Mouse (Mus musculus) 3T3-L1 (cell line): Measurements from ENCODE around the gene Zfpm1.

ENCODE experiments used
- DNase-seq: peaks from one replicate; pipeline ENCODE4 v3.0.0-alpha.2; 2015; ENCODE audit warnings: low read depth, low spot score

Zfpm1 gene

DNA sequence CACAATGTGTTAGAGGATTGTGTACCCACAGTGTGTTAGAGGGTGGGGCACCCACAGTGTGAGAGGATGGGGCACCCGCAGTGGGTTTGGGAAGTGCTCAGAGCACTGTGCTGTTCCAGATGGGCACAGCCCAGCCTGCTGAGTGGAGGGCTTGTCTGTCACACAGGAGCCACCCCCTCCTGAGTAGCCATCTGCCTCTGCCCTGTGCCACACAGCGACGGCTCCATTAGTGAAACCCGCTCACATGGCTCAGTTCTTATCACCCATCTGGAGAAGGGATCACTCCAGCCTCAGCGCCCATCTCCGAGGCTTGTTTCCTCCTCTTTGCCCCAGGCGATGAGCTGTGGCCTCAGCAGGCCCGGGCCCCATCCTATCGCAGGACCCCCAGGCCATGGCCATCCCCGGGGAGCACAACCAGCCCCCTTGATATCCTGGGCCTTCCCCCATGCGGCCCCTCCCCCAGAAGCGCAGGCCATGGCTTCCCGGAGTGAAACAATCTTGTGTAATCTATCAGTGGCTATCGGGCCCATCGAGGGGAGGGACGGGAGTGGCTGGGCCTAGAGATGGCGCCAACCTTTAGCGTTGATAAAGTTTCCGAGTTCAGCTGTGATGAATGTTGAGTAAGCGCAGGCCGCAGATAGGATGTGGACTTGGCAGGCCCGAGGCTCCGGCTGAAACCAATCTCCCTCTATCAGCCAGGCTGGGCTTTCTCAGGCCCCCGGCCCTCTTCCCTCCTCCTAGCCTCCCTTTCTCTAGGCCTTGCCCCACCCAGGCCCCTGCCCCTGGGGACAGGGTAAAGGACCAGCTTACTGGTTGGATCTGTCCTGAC lies 14.4 kb downstream of the Zfpm1 start:
- peak; percentile 71 for DNase-seq

DNA sequence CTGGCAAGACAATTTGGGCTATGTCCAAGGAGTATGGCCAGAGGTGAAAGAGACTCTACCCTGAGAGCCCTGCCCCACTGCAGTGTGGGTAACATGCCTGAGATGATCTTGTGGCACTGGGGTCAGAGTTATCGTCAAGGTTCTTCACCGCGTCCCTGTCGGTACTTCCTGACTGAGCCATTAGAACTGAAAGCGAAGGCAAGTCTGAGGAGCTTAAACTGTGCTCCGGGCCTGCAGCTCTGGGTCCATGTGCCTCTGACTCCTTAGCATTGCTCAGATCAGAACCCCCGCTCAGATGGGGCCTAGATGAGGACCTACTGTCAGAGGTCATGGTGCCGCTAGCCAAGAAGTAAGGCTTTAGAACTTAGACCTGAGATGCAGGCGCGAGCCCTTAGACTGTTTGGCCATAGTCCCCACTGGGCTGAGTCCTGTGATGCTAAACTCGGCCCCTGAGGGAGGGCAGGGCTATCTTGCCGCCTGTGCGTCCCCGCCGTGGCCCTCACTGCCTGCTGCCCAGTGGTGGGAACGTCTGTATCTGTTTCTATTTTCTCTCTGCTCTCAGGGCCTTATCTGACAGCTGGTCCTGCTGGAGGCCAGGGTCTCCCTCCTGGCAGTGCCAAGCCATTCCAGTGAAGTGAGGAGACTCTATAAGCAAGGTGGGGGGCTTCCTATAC lies 17.8 kb downstream of the Zfpm1 start:
- DNase-seq: no peak

DNA sequence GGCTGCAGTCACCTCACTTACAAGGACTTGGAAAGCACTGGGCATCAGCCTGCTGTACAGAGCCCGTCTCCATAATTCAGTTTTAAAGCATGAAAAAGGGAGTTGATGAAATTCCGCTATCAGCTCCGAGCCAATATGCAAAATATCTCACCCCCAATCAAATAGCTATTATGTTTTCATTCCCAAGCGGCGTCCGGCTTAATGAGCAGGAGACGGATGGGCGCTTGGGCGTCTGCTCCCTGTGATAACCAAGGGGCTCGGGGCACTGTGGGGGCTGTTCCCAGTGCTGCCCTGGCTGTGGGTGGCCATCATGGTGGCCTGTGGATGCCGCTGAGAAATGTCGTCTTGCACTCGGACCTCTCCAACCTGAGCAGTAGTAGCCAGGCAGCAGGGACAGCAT lies 19.1 kb downstream of the Zfpm1 start:
- DNase-seq: no peak

DNA sequence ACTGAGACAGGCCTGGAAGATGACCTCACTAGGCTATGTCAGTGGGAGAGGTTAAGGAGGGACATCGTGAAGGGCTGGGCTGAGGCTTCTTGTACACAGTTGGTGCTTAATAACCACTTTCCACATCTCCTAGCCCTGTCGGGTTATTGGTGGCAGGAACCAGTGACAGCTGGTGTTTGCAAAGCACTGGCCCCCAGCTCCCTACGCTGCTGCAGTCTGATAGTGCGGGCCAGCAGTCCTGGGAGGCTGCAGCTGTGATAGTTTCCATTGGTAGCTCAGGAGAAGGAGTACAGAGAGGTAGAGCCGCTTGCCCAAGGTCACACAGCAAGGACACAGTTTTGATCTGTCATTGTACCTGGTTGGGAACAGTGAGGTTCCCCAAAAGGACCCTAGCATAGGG lies 19.9 kb downstream of the Zfpm1 start:
- no peak for DNase-seq

DNA sequence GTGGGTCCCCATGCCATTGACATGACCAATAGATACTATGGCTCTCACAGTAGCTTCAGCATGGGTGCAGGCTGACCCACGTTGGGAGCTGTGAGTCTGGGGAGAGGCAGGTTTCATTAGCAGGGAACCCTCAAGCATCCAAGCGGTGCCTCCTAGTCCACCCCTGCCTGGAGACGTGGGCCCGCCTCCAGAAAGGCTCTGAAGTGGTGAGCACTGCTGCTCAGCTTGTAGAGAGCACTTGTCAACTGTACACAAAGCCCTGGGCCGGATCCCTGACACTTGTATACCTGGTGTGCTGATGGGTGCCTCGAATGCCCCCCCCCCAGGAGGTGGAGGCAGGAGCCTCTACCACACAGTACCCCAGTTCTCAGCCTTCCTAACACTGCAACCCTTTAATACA lies 21.5 kb downstream of the Zfpm1 start:
- DNase-seq: no peak

DNA sequence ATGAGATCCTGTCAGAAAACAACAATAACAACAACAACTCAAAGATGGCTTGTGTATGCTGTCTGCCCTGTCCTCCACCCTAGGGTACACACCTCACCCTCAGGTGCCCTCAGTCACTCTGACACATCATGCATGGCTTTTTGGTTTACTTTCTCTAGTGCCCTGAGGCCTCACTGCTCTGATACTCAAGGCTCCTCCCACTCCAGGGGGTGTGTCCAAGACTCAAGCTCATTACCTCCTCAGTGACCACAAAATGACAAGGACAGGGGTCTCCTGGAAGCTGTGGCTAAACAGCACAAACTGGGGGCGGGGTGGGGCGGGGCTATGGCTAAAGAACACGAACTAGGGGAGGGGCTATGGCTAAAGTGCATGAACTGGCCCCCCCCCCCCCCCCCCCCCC lies 22.1 kb downstream of the Zfpm1 start:
- DNase-seq: no peak

DNA sequence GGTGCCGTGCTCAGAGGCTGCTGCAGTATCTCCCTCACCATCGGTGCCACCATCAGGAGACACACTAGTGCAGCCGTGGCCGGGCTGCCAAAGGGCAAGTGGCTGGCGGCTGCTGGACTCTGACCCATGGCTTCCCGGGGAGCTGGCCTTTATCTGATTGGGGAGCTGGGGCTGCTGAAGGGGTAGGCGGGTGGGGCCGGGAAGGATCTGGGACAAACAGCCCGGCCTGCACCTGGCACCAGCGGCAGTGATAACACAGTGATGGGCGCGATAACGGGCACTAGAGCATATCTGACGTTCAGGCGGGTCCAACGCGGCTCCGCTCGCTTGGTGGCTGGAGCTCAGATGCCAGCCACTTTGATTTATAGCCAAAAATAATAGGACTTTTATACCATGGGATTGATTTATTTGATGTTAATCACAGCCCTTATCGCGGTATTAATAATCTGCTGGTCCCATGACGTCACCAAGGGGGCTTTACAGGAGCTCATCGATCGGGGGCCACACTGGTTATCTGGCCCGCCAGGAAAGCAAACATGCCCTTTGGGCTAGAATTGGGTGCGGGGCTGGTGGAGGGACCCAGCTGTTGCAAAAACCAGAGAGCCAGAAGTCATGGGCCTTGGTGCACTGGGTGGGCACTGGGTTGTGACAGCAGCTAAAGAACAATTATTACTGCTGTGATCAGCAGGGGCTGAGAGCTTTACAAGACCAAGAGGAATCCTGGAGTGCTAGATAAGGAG lies 24.9 kb downstream of the Zfpm1 start:
- DNase-seq: no peak

DNA sequence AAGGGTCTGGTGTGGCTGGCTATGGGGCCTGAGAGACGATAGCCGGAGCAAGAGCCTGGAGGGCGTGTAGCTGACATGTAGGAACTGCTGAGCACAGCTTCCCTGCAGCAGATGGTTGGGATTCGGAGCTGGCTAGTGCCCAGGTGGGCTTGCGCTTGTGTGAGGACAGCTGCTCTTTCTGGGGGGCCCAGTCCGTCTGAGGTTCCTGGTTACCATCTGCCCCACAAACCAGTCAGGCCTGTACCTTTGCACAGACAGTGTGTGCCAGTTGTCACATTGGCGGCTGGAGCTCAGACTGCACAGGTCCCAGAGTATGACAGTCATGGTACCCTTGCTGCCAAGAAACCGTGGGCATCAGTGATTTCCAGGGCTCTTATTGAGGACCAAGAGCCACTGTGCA lies 25.9 kb downstream of the Zfpm1 start:
- DNase-seq: no peak

DNA sequence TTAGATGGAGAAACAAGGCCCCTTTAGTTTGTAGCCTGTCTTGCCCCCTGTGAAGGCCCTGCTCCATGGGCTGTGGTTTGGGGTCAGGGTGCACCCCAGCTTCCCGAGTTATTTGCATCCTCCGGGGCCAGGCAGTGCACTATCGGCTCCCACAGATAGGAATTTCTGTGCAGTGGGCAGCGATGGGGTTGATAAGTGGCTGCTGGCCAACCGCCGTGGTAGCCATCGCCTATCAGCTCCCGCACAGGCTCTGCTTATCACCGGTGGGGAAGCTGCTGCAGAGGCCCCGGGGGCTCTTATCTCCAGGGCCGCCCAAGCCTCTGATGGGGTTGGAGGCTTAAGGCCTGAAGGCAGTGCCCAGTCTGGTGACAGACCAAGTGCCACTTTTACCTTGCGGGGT lies 27.3 kb downstream of the Zfpm1 start:
- DNase-seq: no peak

DNA sequence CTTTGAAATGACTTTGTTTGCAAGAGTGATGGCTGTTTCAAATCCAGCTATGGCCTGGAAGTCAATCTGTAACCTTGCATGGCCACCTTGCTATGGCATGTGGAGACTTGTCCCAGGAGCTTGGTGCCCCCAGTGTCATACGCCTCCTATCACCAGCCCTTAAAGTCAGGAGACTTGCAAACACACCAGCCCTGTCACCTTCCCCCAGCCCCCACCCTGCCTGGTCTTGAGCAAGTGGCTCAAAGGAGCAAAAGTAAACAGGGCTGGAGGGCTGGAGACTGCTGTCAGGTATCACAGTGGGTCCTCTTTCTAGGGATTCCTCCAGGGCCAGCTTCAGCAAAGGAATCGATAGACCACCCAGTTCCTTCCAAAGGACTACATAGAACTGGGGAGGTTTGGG lies 29.2 kb downstream of the Zfpm1 start:
- no peak for DNase-seq

DNA sequence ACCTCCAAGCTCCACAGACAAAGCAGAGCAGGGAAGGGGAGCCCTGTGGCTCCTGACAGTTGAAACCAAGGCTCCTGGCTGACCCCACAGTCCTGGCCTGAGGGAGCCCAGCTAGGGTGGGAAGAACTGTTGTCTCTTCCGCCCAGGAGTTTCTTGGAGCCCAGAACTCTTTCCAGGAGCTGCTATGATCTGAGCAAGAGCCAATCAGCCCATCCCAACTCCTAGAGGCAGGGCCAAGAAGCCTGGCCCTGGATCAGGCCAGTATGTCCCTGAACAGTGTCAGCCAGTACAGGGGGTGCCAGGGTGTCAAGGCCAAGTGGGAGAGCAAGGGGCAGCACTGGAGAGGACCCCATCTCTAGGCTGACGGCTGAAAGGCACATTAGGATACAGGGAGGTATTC lies 30.6 kb downstream of the Zfpm1 start:
- no peak for DNase-seq

DNA sequence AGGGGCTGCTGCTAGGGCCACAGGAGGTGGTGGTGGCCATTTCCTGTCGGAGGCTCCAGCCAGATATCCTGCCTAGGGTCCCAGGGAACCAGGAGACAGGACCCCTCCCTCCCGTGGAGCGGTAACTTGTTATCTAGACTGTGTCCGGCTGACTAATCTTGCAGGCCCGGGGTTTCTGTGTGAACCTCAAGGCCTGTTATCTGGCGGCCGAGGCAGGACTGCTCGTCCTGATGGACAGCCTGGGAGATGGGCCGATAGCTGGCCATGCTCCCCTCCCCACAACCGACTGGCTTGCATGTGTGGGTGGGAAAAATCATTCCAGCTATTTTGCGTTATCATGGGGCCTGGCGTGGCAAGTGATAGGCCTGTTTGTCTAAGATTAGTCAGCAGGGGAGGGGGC lies 31.4 kb downstream of the Zfpm1 start:
- DNase-seq: no peak

DNA sequence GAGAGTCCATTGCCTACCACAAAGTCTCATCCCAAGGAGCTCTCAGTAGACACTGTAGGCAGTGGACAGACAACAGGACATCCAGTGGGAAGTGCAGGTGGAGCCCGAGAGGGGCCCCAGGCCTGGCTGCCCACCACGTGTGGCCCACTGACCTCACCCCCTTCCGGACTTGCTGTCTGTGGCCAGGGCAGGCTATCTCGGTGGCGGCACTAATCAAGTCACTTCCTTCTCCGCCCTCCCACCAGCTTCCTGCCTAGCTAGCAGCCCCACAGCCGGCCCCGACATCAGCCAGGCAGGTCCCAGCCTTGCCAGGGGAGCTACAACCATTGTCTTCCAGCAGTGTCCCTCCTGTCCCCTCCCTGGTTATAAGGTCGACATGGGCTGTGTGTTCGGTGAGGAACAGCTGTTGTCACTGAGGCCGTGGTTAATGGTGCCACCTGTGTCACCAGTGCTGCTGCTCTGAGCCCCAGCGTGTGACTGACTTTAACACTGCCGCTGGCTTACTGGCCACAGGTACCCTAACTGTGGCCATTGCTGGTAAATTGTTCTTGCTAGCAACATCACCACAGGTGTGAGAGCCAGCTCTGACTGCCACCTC lies 33.1 kb downstream of the Zfpm1 start:
- no peak for DNase-seq

DNA sequence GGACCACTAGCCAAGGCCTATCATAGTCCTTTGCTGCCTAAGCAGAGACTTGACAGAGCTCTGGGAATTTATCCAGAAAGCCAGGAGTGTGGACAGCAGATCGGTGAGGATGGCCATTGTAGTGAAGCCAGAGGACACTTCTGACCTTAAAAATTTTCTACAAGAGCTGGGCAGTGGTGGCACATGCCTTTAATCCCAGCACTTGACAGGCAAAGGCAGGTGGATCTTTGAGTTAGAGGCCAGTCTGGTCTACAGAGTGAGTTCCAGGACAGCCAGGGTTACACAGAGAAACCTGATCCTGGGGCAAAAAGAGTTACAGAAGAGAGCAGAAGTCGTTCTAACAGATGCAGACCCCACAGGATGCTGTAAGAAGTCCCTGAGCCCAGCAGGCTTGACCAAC lies 34.5 kb downstream of the Zfpm1 start:
- no peak for DNase-seq

DNA sequence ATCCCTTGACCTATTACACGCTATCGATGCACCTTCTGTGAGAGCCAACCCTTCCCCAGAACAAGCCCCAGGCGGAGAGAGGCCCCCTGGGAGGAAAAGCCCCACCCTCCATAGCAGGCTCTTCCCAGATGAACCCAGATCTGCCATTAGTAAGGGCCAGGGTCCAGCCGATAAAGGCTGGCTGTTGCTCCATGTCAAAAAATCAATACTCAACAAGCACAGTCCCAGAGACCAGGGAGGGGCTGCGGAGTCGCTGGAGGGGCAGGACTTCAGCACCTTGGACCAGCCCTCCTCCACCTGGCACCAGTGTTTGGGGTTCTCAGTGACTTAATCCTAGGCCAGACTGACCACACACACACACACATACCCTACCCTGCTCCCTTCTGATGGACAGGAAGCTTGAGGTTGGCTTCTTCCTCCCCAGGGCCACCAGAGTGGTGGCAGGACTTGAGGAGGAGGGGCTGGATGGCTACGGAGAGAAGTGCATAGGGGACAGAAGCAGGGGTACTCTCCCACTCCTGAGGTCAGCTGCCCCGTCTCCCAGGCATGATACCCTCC lies 36.1 kb downstream of the Zfpm1 start:
- no peak for DNase-seq

DNA sequence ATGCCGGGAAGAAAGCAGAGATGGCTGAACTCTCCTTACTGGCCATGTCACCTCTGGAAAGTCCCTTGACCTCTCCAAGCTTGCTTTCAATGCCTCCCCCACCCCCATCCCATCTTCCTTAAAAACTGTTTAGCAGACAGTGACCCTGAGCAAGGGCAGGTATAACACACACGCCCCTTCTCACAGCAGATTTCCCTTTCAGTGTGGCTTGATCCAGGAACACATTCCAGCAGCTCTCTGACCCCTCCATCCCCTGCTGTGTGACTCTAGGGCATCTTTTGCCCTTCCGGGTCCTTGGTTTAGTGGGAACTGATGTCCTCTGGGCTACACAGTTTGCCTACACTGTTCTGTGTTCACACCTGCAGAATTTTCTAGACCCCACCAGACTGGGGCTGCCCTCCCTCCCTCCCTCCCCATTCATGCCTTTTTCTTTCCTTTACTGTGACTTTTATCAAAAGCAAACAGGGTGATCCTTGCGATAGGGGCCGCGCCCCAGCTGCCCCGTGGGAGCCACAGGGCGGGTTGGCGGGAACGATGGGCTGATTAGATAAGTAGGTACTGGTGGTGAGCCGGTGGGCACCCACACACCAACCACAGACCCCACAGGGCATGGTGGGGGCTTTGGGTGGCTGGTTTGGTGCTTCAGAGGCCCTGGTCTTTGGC lies 37.2 kb downstream of the Zfpm1 start:
- no peak for DNase-seq

DNA sequence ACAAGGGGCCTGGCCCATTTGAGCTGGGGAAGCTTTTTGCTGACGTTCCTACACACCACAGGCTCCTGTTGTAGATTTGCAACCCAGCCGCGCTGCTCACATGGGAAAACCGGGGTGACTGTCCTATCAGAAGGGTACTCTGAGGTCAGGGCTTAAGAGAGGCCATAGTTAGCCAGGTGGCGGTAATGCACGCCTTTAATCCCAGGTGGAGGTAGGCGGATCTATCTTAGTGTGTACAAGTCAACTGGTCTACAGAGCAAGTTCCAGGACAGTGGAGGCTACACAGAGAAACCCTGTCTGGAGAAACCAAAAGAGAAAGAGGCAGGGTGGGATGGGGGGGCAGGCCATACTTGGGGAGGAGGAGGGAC lies 37.8 kb downstream of the Zfpm1 start:
- DNase-seq: no peak

DNA sequence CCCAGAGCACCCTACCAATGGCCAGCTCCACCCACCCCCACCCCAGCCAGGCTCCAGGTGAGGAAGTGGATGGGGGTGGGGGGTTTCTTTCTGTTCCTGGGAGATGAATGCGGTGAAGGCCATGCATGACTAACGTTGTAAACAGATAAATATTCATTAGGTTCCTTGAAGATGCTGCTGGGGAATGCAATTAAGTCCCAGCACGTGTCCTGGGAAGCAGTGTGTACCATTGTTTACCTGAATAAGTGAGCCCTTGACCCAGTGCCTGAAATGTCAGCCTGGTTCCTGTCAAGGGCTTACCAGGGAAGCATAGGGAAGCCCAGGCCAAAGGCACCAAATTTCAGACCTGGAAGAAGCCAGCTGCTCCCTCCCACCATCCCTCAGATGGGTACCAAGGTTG lies 38.6 kb downstream of the Zfpm1 start:
- DNase-seq: no peak

DNA sequence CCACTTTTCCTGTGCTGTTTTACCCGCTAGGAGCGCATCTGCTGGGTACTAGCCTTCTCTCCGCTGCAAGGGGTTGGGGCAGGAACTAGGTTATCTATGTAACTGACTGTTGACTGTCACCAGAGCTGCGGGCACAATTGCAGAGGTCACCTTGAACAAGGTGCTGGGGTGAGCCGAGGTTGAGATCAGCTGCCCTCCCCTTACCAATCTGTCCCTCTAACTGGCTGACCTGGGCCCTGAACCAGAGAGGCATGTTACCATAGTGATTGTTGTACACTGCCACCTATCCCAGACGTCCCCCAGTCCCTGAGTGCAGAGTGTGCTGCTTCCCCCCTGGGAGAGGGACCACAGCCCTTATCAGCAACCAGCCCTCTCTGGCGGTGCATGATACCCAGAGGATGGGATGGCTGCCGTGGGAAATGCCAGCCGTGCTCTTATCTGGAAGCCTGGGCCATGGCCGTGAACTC lies 39.5 kb downstream of the Zfpm1 start:
- DNase-seq: no peak

DNA sequence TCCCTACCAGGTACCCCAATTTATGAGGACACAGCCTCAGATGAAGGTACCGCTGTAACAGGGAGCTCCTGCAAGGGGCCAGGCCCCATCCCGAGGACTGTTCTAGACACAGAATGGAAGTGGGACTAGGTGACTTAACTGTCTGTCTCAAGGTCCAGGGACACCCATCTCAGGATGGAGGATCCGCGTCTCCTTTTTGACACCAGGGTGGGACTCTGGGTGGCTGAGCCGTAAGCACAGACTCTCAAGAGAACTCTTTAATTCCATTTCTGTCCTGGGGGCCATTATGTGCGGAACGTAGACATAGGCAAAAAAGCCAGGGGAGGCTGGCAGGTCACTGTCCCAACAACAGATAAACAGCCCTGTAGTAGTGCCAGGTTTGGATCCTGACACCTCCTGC lies 40.2 kb downstream of the Zfpm1 start:
- DNase-seq: no peak

DNA sequence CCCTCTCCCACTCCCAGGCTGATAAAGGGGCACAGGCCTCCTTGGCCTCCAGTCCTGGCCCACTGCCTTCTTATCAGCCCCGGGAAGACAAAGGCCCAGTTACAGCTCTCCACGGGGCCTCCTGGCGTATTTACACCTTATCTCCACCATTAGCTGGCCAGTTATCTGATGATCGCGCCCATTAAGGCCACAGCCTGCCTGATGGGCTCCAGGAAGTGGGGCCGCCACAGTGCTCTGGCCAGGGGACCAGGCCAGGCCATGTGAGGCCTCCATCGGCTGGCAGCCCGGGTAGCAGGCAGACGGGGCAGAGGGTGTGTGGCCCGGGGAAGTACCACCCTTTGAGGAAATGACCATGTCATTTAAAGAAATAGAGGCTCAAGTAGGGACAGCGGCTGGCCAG lies 40.9 kb downstream of the Zfpm1 start:
- no peak for DNase-seq
